In the genomic region with DNA sequence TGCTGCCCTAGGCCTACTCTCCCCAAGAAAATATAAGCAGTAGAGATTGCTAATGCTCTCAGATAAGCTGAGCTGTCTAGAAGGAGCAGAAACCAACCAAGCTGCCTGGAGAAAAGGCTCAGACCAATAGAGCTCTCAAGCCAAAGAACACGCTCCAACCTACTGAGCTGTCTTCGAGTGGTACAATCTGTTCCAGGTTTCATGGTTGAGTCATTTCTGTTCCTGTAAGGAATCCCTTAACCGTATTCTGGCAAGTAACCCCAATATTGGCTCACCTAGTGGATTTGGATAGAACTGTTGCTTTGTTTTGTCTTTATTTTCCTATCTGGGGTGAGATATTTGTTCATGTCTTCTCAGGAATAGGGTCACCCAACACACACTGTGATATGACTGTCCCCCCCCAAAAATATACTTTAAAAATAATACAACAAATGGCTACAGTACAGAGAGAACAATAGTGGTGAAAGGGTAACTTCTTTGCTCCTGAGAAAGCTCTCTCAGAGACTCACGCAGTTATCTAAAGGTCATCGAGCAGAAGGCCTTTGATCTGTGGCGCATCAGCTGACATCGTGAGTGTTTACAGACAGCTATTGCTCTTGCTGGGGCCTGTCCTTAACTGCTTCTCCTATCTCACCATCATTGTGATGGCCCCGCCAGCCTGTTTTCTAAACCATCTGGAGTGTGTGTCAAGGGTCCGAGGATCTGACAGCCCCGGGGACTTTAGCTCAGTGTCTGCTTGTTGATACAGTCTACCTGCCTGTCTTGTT, we compare ENCODE assay signal across 15 mouse cellular contexts. TPM values are rescaled to one million over a fixed set of nuclear protein-coding genes. Genes with fewer than 3 reads are reported as not detected.
A peak's percentile ranks its signal among the peaks of the same experiment; 100 is the strongest.
DNase-seq lines count a peak whose midpoint lies in the region; ATAC-seq and TF ChIP-seq lines count a peak whose summit lies in the region.
"Had no signal": no experiment of that assay in that cellular context is flagged by ENCODE, and none has a peak within 500 bp of the region (broad histone marks: within the 10 kb centered on the region; RNA-seq: fewer than 3 reads in every experiment).

No protein-coding gene starts in this region.

- no peak overlapping the region for H3K4me2 ChIP-seq in intestine, embryonic 14.5 days (ENCODE audit: low read length)
- no peak overlapping the region for H3K4me2 ChIP-seq in forebrain, postnatal 0 days (ENCODE audit: low read depth)
- H3K4me2 ChIP-seq: limb, embryonic 15.5 days had no signal

- no peak overlapping the region for H3K9ac ChIP-seq in intestine, embryonic 14.5 days (ENCODE audit: low read length)
- no peak overlapping the region for H3K9ac ChIP-seq in forebrain, postnatal 0 days
- H3K9ac ChIP-seq: limb, embryonic 15.5 days had no signal

- peak; percentile 66 for DNase-seq in kidney, adult 2 months
- DNase-seq in kidney, adult 11 months, result no peak
- DNase-seq in intestine, embryonic 14.5 days (ENCODE audit: low spot score), result peak; percentile 45
- no peak for DNase-seq in natural killer cell, adult 2 months (ENCODE audit: low spot score in 2 of 2)
- DNase-seq in forebrain, postnatal 0 days, result no peak
- DNase-seq in gastrocnemius, adult 2 months, result no peak
- DNase-seq: cerebellum, adult 9-11 months; heart, adult 2 months; thymus, adult 18-20 months had no signal

- H3K4me3 ChIP-seq in kidney, adult 2 months (ENCODE audit: insufficient read depth, low read depth, low read length), result no peak overlapping the region
- H3K4me3 ChIP-seq in intestine, embryonic 14.5 days (ENCODE audit: low read depth, low read length), result no peak overlapping the region
- no peak overlapping the region for H3K4me3 ChIP-seq in forebrain, postnatal 0 days (ENCODE audit: low read depth, low read length)
- no peak overlapping the region for H3K4me3 ChIP-seq in gastrocnemius, adult 2 months
- H3K4me3 ChIP-seq: heart, adult 2 months; limb, embryonic 15.5 days; myocyte had no signal

- intact Hi-C loops in gastrocnemius, adult 2 months (cut with DNase I), result no loop called here

- peaks cover 13% of the 10 kb centered on the region for H3K4me1 ChIP-seq in kidney, adult 2 months (ENCODE audit: control insufficient read depth, insufficient read depth, low read length)
- no peaks in the 10 kb centered on the region for H3K4me1 ChIP-seq in intestine, embryonic 14.5 days (replicated peaks; ENCODE audit: control insufficient read depth, insufficient read depth, low read length)
- no peaks in the 10 kb centered on the region for H3K4me1 ChIP-seq in forebrain, postnatal 0 days (ENCODE audit: insufficient read depth)
- H3K4me1 ChIP-seq: limb, embryonic 15.5 days had no signal

- H3K9me3 ChIP-seq in intestine, embryonic 14.5 days (ENCODE audit: control insufficient read depth, low read length), result no peaks in the 10 kb centered on the region
- H3K9me3 ChIP-seq in forebrain, postnatal 0 days (ENCODE audit: low read length), result no peaks in the 10 kb centered on the region
- H3K9me3 ChIP-seq: limb, embryonic 15.5 days had no signal

- TF ChIP-seq CTCF in kidney, adult 2 months (conservative IDR thresholded peaks at IDR 0.05; ENCODE audit: insufficient read depth, insufficient read length, low read depth, low read length), result no peak
- no peak for TF ChIP-seq CTCF in forebrain, postnatal 0 days (IDR thresholded peaks at IDR 0.05; ENCODE audit: low read depth)
- TF ChIP-seq CTCF in gastrocnemius, adult 2 months (IDR thresholded peaks at IDR 0.05), result no peak

- WGBS in kidney, adult 2 months, result 55% methylated on average over 10 of the region's 10 CpGs
- WGBS in intestine, embryonic 14.5 days, result 43% methylated on average over 10 of the region's 10 CpGs
- 90% methylated on average over 10 of the region's 10 CpGs for WGBS in forebrain, postnatal 0 days

- H3K27me3 ChIP-seq in kidney, adult 2 months (replicated peaks; ENCODE audit: control insufficient read depth, insufficient read depth, low read length), result no peaks in the 10 kb centered on the region
- no peaks in the 10 kb centered on the region for H3K27me3 ChIP-seq in intestine, embryonic 14.5 days (replicated peaks; ENCODE audit: control insufficient read depth, insufficient read depth, low read length)
- no peaks in the 10 kb centered on the region for H3K27me3 ChIP-seq in forebrain, postnatal 0 days (ENCODE audit: insufficient read depth, low read length)
- H3K27me3 ChIP-seq: limb, embryonic 15.5 days; Patski had no signal

- peak; percentile 90 for ATAC-seq in activated CD4-positive, CD25-positive, alpha-beta regulatory T cell, adult 4 months
- ATAC-seq in intestine, embryonic 14.5 days (replicated peaks; ENCODE audit: low FRiP score, low TSS enrichment, low read depth), result no peak
- peak; percentile 45; the same call in 1 of the 2 replicates for ATAC-seq in megakaryocyte-erythroid progenitor cell, adult 5-6 weeks (replicated peaks; ENCODE audit: low FRiP score, low TSS enrichment, poor library complexity, severe bottlenecking)
- ATAC-seq in forebrain, postnatal 0 days, result no peak
- ATAC-seq: Patski had no signal

- no peaks in the 10 kb centered on the region for H3K36me3 ChIP-seq in kidney, adult 2 months (ENCODE audit: control insufficient read depth, insufficient read depth, low read length)
- no peaks in the 10 kb centered on the region for H3K36me3 ChIP-seq in intestine, embryonic 14.5 days (ENCODE audit: control insufficient read depth, insufficient read depth, low read length)
- H3K36me3 ChIP-seq in forebrain, postnatal 0 days (ENCODE audit: insufficient read depth), result no peaks in the 10 kb centered on the region
- H3K36me3 ChIP-seq: limb, embryonic 15.5 days had no signal

- peak overlapping the region; percentile 83 for H3K27ac ChIP-seq in kidney, adult 2 months (ENCODE audit: insufficient read depth, low read depth, low read length)
- no peak overlapping the region for H3K27ac ChIP-seq in intestine, embryonic 14.5 days (ENCODE audit: low read depth)
- no peak overlapping the region for H3K27ac ChIP-seq in forebrain, postnatal 0 days (ENCODE audit: low read depth, low read length)
- no peak overlapping the region for H3K27ac ChIP-seq in gastrocnemius, adult 2 months
- H3K27ac ChIP-seq: heart, adult 2 months; kidney, postnatal 0 days; limb, embryonic 15.5 days had no signal

- TF ChIP-seq POLR2A in kidney, adult 2 months (IDR thresholded peaks at IDR 0.05; ENCODE audit: low read depth, low read length), result no peak

RNA-seq across cellular contexts. Expression of gene Reps1, which starts 8.1 kb away (rescaled TPM):
- polyA plus RNA-seq in kidney, adult 2 months (2012; rRNA removed), result 31.8 and 39.3 TPM in 2 replicates
- 10 to 100 TPM; 25.2 to 28.1 TPM for polyA plus RNA-seq in activated CD4-positive, CD25-positive, alpha-beta regulatory T cell, adult 4 months (2017; shearing (Covaris generic))
- 18.3 and 19.8 TPM in 2 replicates for polyA plus RNA-seq in intestine, embryonic 14.5 days (2014; fragmentation: Nextera tagmentation; extraction: Ambion mirVana)
- total RNA-seq in megakaryocyte-erythroid progenitor cell, adult 5-6 weeks (2014; fragmentation: Nextera tagmentation), result 44.4 and 55.8 TPM in 2 replicates
- total RNA-seq in megakaryocyte-erythroid progenitor cell, adult 5-6 weeks (2017), result 23.0 and 25.5 TPM in 2 replicates
- total RNA-seq in forebrain, postnatal 0 days (2014; rRNA removed), result 52.9 and 64.3 TPM in 2 replicates
- 13.3 and 13.9 TPM in 2 replicates for polyA plus RNA-seq in forebrain, postnatal 0 days (2015; fragmentation: Nextera tagmentation; extraction: Ambion mirVana)
- total RNA-seq in gastrocnemius, adult 2 months (2021), result 10 to 100 TPM; 22.8 to 25.3 TPM

RNA-seq across cellular contexts. Expression of gene Abracl, which starts 24.5 kb away (rescaled TPM):
- polyA plus RNA-seq in kidney, adult 2 months (2012; rRNA removed), result 12.3 and 15.3 TPM in 2 replicates
- 100 to 1,000 TPM; 532 to 579 TPM for polyA plus RNA-seq in activated CD4-positive, CD25-positive, alpha-beta regulatory T cell, adult 4 months (2017; shearing (Covaris generic))
- 158 and 172 TPM in 2 replicates for polyA plus RNA-seq in intestine, embryonic 14.5 days (2014; fragmentation: Nextera tagmentation; extraction: Ambion mirVana)
- total RNA-seq in megakaryocyte-erythroid progenitor cell, adult 5-6 weeks (2014; fragmentation: Nextera tagmentation), result 83.6 and 104 TPM in 2 replicates
- total RNA-seq in megakaryocyte-erythroid progenitor cell, adult 5-6 weeks (2017), result 129 and 168 TPM in 2 replicates
- 39.1 and 95.3 TPM in 2 replicates for total RNA-seq in forebrain, postnatal 0 days (2014; rRNA removed)
- polyA plus RNA-seq in forebrain, postnatal 0 days (2015; fragmentation: Nextera tagmentation; extraction: Ambion mirVana), result 71.2 and 132 TPM in 2 replicates
- 1 to 10 TPM; 2.1 to 3.2 TPM for total RNA-seq in gastrocnemius, adult 2 months (2021)

Comparison
In these comparisons a context has a peak if more than half of its experiments do, and no peak if none do; other contexts are left out.
1. DNase-seq: peak in kidney, adult 2 months (single experiment) and intestine, embryonic 14.5 days (single experiment); none in kidney, adult 11 months (single experiment), natural killer cell, adult 2 months (0 of 2), forebrain, postnatal 0 days (single experiment) and gastrocnemius, adult 2 months (single experiment).
2. ATAC-seq: peak in activated CD4-positive, CD25-positive, alpha-beta regulatory T cell, adult 4 months (single experiment) and megakaryocyte-erythroid progenitor cell, adult 5-6 weeks (single experiment); none in intestine, embryonic 14.5 days (single experiment) and forebrain, postnatal 0 days (single experiment).